Mouse (Mus musculus): Measurements from ENCODE around the gene Ikzf1.

Ikzf1 gene

DNA sequence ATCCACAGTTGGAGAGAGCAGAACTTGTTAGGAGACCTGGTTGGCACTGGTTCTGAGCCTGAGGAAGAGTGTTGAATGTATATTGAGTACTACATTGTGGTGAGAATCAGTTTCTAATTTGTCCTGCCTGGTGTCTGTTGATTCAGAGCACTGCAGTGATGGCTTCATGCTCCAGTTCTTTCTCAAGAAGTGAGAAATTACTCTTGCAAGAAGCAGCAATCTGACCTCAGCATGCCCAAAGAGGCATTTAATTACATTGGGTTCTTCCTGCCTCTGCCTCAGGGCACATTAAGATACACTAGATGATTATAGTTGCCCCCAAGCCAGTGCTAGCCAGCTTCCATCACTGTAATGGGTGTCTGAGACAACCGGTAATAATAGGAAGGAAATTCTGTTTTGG, 74.1 kb downstream of the Ikzf1 start:
- in situ Hi-C loops (cut with MboI, MseI), result no loop called here

GRCm38 (mm10) chr11:11763211-11763666, 78.4 kb downstream of the Ikzf1 start:
- in situ Hi-C loops (cut with MboI, MseI), result no loop called here

GRCm38 (mm10) chr11:11765414-11765813, 80.6 kb downstream of the Ikzf1 start:
- in situ Hi-C loops (cut with MboI, MseI), result no loop called here

DNA sequence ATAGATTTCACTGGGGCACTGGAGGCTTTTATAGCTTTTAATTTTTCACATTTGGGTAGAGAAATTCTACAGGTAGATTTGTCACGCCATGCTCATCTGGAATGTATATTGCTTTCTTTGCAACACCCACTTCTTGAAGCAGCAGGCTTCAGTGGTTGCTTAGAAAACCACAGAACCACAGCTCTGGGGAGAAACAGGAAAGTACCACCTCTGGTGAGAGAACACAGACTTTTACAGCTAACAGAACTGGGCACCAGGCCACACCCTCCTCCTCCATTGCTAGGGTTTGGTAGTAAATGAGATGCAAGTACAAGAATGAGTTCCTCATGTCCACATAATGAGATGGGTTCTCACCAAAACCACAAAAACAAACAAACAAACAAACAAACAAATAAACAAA, 81.3 kb downstream of the Ikzf1 start:
- in situ Hi-C loops (cut with MboI, MseI), result no loop called here

DNA sequence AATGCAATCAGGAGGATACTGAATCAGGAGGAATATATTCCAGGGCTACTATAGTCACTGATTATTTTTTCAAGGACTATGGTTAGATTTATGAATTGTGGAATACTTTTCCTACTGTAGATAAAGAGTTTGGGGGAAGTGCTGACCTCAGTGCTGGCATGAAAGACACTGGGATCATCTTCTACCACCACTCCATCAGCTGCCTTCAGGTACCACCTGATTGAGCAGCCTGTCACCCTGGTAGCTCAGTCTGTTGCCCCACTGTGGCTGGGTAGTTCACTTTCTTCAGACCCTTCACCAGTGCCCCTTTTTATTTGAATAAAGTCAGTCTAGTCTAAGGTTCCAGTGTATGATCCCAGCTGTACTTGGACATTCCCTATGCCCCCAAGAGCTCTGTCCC, 81.9 kb downstream of the Ikzf1 start:
- in situ Hi-C loops (cut with MboI, MseI), result no loop called here

DNA sequence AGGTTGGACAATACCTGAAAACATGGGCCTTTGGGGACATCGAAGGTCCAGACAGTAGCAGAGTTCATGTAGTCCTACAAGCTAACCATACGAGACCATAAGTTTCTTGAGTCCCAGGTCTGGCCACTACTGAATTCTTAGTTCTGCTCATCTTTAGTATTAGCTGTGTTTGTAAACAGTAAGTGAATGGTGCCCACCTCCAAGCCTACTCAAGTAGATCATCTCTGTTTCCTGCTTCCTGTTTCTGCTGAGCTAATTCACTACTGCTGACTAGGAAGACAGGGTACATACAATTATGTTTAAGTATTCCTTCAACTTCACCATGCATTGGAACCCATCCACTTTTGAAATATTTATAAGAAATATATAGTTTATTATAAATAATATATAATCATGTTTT, 83.3 kb downstream of the Ikzf1 start:
- in situ Hi-C loops (cut with MboI, MseI), result no loop called here

GRCm38 (mm10) chr11:11769281-11769680, 84.5 kb downstream of the Ikzf1 start:
- in situ Hi-C loops (cut with MboI, MseI), result no loop called here

GRCm38 (mm10) chr11:11770691-11771090, 85.9 kb downstream of the Ikzf1 start:
- in situ Hi-C loops (cut with MboI, MseI), result loop anchor here (10.0 kb wide), 1 partner anchor 466 kb away; no protein-coding TSS in a partner anchor

DNA sequence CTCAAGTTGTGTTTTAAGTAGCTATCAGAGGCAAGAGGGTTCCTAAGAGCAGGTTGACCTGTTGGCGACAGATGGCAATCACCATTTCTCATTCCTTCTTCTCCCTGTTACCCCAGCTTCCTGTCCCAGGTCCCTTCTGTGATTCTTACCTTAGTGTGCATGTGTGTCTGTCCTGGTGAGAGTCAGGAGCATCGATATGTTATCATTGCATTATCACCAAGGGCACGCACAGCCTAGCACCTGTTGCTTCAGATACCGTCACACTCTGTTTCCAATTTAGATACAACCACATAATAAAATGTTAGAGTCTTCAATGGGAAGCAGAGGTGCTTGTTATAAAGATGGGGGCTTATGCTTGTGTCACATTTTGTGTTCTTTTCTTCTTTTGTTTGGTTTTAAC, 87.4 kb downstream of the Ikzf1 start:
- in situ Hi-C loops (cut with MboI, MseI), result loop anchor here (10.0 kb wide), 1 partner anchor 467 kb away; no protein-coding TSS in a partner anchor

DNA sequence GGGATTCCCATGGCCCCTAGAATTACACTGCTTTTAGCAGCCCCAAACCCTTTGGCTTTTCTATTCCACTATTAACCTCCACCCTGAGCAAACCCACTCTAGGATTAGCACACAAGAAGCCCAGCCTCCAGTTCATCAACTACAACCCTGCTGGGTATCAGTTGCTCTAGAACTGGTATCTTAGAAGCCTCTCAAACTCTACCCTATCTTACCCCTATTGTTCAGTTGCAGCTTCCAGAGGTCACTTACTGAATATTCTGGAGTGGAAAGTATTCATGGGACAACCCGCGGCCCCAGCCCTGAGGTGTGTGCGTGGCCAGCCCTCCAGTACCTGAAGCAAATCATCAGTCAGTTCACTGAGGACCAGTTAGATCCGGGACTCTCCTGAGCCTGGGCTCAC, 89.6 kb downstream of the Ikzf1 start:
- in situ Hi-C loops (cut with MboI, MseI), result loop anchor here (10.0 kb wide), 1 partner anchor 470 kb away; no protein-coding TSS in a partner anchor

GRCm38 (mm10) chr11:11774893-11775292, 90.1 kb downstream of the Ikzf1 start:
- in situ Hi-C loops (cut with MboI, MseI), result loop anchor here (10.0 to 25.0 kb wide), 2 partner anchors 470 to 1488 kb away; no protein-coding TSS in a partner anchor

- in situ Hi-C loops (cut with MboI, MseI), result loop anchor here (10.0 to 25.0 kb wide), 2 partner anchors 471 to 1489 kb away; no protein-coding TSS in a partner anchor
Observed at GRCm38 (mm10) chr11:11776071-11776821, 91.4 kb downstream of the Ikzf1 start.

DNA sequence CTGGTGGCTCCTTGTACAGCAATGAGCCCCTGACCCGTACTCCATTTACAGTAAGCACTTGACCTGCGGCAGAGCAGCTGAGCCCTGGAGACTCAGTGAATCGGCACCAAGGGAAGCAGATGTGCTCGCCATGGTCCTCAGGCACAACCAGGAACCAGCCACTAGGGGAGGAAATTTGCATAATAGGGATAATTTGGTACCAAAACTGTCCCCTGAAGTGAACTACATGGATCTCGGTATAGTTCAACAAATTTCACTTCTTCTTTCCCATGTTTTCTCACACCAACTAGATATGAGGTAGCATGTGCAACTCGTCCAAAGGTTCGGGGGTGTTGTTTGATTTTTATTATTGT, 92.0 kb downstream of the Ikzf1 start:
- in situ Hi-C loops (cut with MboI, MseI), result loop anchor here (10.0 to 25.0 kb wide), 2 partner anchors 472 to 1489 kb away; no protein-coding TSS in a partner anchor

- in situ Hi-C loops (cut with MboI, MseI), result loop anchor here (10.0 to 25.0 kb wide), 2 partner anchors 472 to 1490 kb away; no protein-coding TSS in a partner anchor
Observed at GRCm38 (mm10) chr11:11777246-11777645, 92.4 kb downstream of the Ikzf1 start.

DNA sequence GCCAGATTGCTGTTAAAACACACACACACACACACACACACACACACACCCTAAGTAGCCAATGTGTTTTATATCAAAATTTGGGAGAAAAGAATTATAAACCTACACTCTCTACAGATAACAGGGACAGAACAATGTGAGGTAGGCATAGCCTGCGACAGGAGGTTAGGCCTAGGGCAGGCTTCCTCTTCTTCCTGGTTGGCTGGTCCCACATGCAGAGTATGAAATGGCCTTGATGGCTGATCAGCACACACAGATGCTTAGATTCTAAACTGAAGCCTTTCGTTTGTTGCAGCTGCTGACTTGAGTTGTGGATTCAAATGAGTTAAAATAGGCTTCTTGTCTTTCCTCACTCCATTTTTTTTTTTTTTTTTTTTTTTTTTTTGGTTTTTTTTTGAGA, 93.0 kb downstream of the Ikzf1 start:
- in situ Hi-C loops (cut with MboI, MseI), result loop anchor here (10.0 to 25.0 kb wide), 2 partner anchors 473 to 1490 kb away; no protein-coding TSS in a partner anchor

GRCm38 (mm10) chr11:11778345-11778744, 93.5 kb downstream of the Ikzf1 start:
- in situ Hi-C loops (cut with MboI, MseI), result loop anchor here (10.0 to 25.0 kb wide), 2 partner anchors 474 to 1491 kb away; no protein-coding TSS in a partner anchor

- in situ Hi-C loops (cut with MboI, MseI), result loop anchor here (25.0 kb wide), 1 partner anchor 1494 kb away; no protein-coding TSS in a partner anchor
Observed at GRCm38 (mm10) chr11:11781728-11782127, 96.9 kb downstream of the Ikzf1 start.

- in situ Hi-C loops (cut with MboI, MseI), result loop anchor here (5.0 to 25.0 kb wide), 2 partner anchors 328 to 1498 kb away; no protein-coding TSS in a partner anchor
Observed at GRCm38 (mm10) chr11:11785457-11785856, 100.7 kb downstream of the Ikzf1 start.

DNA sequence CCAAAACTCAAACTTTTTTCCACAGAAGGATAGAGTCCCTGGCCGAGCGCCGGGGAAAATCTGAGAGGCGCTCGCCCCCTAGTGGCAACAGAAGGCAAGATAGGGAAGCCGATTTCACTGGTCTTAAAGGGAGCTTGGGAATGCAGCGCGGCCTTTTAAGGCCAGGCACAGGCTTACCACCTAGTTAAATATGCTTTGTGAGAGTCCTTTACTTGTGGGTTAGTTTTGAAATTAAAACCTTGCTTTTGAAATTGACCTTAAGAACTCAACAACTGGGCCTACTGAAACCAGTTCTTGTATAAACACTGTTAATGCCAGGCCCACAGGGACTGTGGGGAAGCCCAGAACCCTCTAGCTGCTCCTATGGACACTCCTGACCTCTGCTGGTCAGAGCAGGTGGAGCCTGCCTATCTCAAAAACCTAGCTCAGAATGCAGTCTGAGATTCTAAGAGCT, 103.7 kb downstream of the Ikzf1 start:
- in situ Hi-C loops (cut with MboI, MseI), result loop anchor here (5.0 to 25.0 kb wide), 2 partner anchors 331 to 1501 kb away; no protein-coding TSS in a partner anchor

DNA sequence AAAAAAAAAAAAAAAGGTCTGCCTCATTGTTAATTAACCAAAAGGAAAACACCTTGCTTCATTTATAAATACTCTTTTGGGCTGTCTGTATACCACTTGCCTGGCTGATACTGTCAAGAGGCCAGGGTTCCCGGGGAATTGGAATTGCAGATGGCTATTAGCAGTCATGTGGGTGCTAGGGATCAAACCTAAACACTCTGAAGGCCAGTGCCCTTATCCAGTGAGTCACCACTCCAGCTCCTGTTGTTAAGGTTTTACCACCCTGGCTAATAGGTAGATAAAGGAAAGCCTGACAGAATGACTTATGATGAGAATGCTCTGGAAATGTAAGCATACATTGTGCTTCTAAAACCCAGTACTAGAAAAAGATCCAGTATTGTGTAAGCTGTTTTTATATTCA, 109.8 kb downstream of the Ikzf1 start:
- in situ Hi-C loops (cut with MboI, MseI), result loop anchor here (10.0 to 25.0 kb wide), 2 partner anchors 520 to 1507 kb away; no protein-coding TSS in a partner anchor

GRCm38 (mm10) chr11:11798690-11799089, 113.9 kb downstream of the Ikzf1 start:
- in situ Hi-C loops (cut with MboI, MseI), result loop anchor here (10.0 to 25.0 kb wide), 2 partner anchors 524 to 1511 kb away; no protein-coding TSS in a partner anchor

DNA sequence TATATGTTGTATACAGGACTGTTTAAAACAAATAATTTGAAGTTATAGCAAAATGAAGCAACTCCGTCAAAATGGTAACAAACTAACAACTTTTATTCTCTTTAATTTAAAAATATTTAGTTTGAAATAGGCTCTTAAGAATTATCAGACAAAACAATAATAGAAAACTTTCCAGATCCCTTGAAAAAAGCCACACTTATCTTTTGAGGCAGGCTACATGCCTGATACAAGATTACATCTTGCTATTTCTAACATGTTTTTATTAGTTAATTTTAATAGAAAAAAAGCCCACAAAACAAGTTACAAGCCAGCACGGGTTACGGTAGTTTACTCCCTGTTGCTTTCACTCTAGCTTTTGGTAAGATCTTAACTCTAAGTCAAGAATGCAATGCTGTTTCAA, 115.5 kb downstream of the Ikzf1 start:
- in situ Hi-C loops (cut with MboI, MseI), result no loop called here
